Mouse (Mus musculus): ENCODE measurements around the gene Nop16.

Nop16 gene

GRCm38 (mm10) chr13:54596107-54596690 is 6.3 kb upstream of the Nop16 start:
- peak in 1 of 2 experiments; percentile 31 for DNase-seq

GRCm38 (mm10) chr13:54593617-54594016 is 3.7 kb upstream of the Nop16 start:
- no peak for DNase-seq

GRCm38 (mm10) chr13:54591776-54592356 is 2.0 kb upstream of the Nop16 start:
- DNase-seq = no peak

GRCm38 (mm10) chr13:54589414-54589995 is 385 bp downstream of the Nop16 start:
- no peak for DNase-seq

- DNase-seq = no peak
Observed at GRCm38 (mm10) chr13:54585831-54586230, 4.1 kb downstream of the Nop16 start.

- no peak for DNase-seq
Observed at GRCm38 (mm10) chr13:54582860-54583259, 7.0 kb downstream of the Nop16 start.

GRCm38 (mm10) chr13:54582126-54582525 is 7.8 kb downstream of the Nop16 start:
- DNase-seq = no peak

- DNase-seq = no peak
Observed at GRCm38 (mm10) chr13:54581385-54581784, 8.5 kb downstream of the Nop16 start.

GRCm38 (mm10) chr13:54577652-54578507 is 12.0 kb downstream of the Nop16 start:
- no peak for DNase-seq

GRCm38 (mm10) chr13:54575489-54575888 is 14.4 kb downstream of the Nop16 start:
- DNase-seq = no peak

GRCm38 (mm10) chr13:54574854-54575481 is 14.9 kb downstream of the Nop16 start, which contains the start of gene Arl10:
Arl10 (plus strand) TSS chr13:54575015.
- DNase-seq = peak; percentile 80 to 85

- no peak for DNase-seq
Observed at GRCm38 (mm10) chr13:54572621-54573020, 17.3 kb downstream of the Nop16 start.

- no peak for DNase-seq
Observed at GRCm38 (mm10) chr13:54571637-54572036, 18.3 kb downstream of the Nop16 start.

GRCm38 (mm10) chr13:54570736-54571135 is 19.2 kb downstream of the Nop16 start:
- DNase-seq = no peak

GRCm38 (mm10) chr13:54569282-54569681 is 20.6 kb downstream of the Nop16 start:
- no peak for DNase-seq

- no peak for DNase-seq
Observed at GRCm38 (mm10) chr13:54568380-54568779, 21.5 kb downstream of the Nop16 start.

GRCm38 (mm10) chr13:54565594-54566345 is 24.1 kb downstream of the Nop16 start:
- DNase-seq = peak; percentile 71 to 80

- DNase-seq = peak; percentile 97
Observed at GRCm38 (mm10) chr13:54565201-54565581, 24.7 kb downstream of the Nop16 start, which contains the start of gene 4833439L19Rik. 4833439L19Rik (minus strand) TSS chr13:54565435.

- DNase-seq = peak in 1 of 2 experiments; percentile 45
Observed at GRCm38 (mm10) chr13:54564232-54565200, 25.4 kb downstream of the Nop16 start.

GRCm38 (mm10) chr13:54562562-54562961 is 27.3 kb downstream of the Nop16 start:
- no peak for DNase-seq

- DNase-seq = no peak
Observed at GRCm38 (mm10) chr13:54560608-54561007, 29.3 kb downstream of the Nop16 start.
